Mouse (Mus musculus) ES-Bruce4 (cell line): Measurements from ENCODE around the gene Med21.

ENCODE experiments used
- CTCF ChIP-seq: IDR thresholded peaks from one replicate; pipeline ENCODE4 v1.8.1; 2011; ENCODE audit warnings: low read depth, low read length
- POLR2A ChIP-seq: IDR thresholded peaks from one replicate; pipeline ENCODE4 v1.8.1; 2011; ENCODE audit warnings: low read length; ENCODE audit not compliant: insufficient read depth

- TF ChIP-seq POLR2A (no peak), CTCF (no peak)
These were observed 1.4 kb upstream of the Med21 start for GRCm38 (mm10) chr6:146640991-146641390.
